Mouse (Mus musculus) midbrain, embryonic 12.5 days (tissue): ENCODE measurements around the gene Ttc13. TPM values are rescaled to one million over a fixed set of nuclear protein-coding genes. Genes with fewer than 3 reads are reported as not detected.

Experiments
- ATAC-seq: fragments of 200-750 bp; cut with Nextera tagmentation; 2 replicates; pipeline ENCODE4 v1.8.0; 2017; ENCODE audit warnings: low read depth, moderate TSS enrichment, moderate library complexity; ENCODE audit not compliant: low FRiP score
- H3K27ac ChIP-seq: fragments of 300-500 bp; sonication (generic); replicated peaks from 2 replicates; pipeline ENCODE4 v1.5.1; 2016; ENCODE audit warnings: mild to moderate bottlenecking
- H3K27me3 ChIP-seq: fragments of 300-500 bp; sonication (generic); 2 replicates; pipeline ENCODE4 v1.6.1; 2016; ENCODE audit warnings: mild to moderate bottlenecking
- H3K36me3 ChIP-seq: fragments of 300-500 bp; sonication (generic); 2 replicates; pipeline ENCODE4 v1.6.1; 2016
- H3K4me1 ChIP-seq: fragments of 300-500 bp; sonication (generic); 2 replicates; pipeline ENCODE4 v1.6.1; 2016
- H3K4me2 ChIP-seq: fragments of 300-500 bp; sonication (generic); replicated peaks from 2 replicates; pipeline ENCODE4 v1.6.1; 2016; ENCODE audit warnings: mild to moderate bottlenecking, moderate library complexity
- H3K4me3 ChIP-seq: fragments of 300-500 bp; sonication (generic); 2 replicates; pipeline ENCODE4 v1.5.1; 2016; ENCODE audit warnings: mild to moderate bottlenecking
- H3K9ac ChIP-seq: fragments of 300-500 bp; sonication (generic); replicated peaks from 2 replicates; pipeline ENCODE4 v1.6.1; 2016; ENCODE audit warnings: mild to moderate bottlenecking, moderate library complexity
- H3K9me3 ChIP-seq: fragments of 300-500 bp; sonication (generic); 2 replicates; pipeline ENCODE4 v1.6.1; 2016; ENCODE audit warnings: mild to moderate bottlenecking
- WGBS: fragments of 180-500 bp; shearing (Covaris S2); methylation state at CpG from one replicate; pipeline ENCODE4 v1.1.7; 2016; 5-methylcytosine and 5-hydroxymethylcytosine counted together
- polyA plus RNA-seq: library from polyadenylated mRNA; unstranded; fragments of >200 nt; fragmentation: Nextera tagmentation; extraction: Ambion mirVana; gene quantifications from 2 replicates; pipeline ENCODE4 v1.2.1, GENCODE M21; 2016

Gene Ttc13
- polyA plus RNA-seq, 1 experiment from 2014 or later, result 66.6 TPM

- no peak overlapping the region for H3K27ac ChIP-seq
- no peak for ATAC-seq
- 92% methylated on average over 9 of the region's 9 CpGs for WGBS
Measured at GRCm38 (mm10) chr8:124701023-124701422, 20.8 kb downstream of the Ttc13 start.

GRCm38 (mm10) chr8:124700271-124700670 is 21.5 kb downstream of the Ttc13 start:
- no peak overlapping the region for H3K4me2 ChIP-seq
- H3K9ac ChIP-seq, result no peak overlapping the region
- H3K4me3 ChIP-seq, result no peak overlapping the region
- H3K4me1 ChIP-seq, result no peaks in the 10 kb centered on the region
- no peaks in the 10 kb centered on the region for H3K27me3 ChIP-seq
- no peak for ATAC-seq
- 90% methylated on average over 5 of the region's 5 CpGs for WGBS
- H3K9me3 ChIP-seq, result no peaks in the 10 kb centered on the region
- H3K27ac ChIP-seq, result no peak overlapping the region
- peaks cover 73% of the 10 kb centered on the region for H3K36me3 ChIP-seq

More at GRCm38 (mm10) chr8:124701023-124701422, 20.8 kb downstream of the Ttc13 start:
- H3K9ac ChIP-seq, result no peak overlapping the region
- no peaks in the 10 kb centered on the region for H3K27me3 ChIP-seq
- H3K4me2 ChIP-seq, result no peak overlapping the region
- no peaks in the 10 kb centered on the region for H3K9me3 ChIP-seq
- no peak overlapping the region for H3K4me3 ChIP-seq
- peaks cover 73% of the 10 kb centered on the region for H3K36me3 ChIP-seq
- H3K4me1 ChIP-seq, result no peaks in the 10 kb centered on the region

- Histone ChIP-seq H3K9ac (no peak overlapping the region), H3K36me3 (peaks cover 73% of the 10 kb centered on the region), H3K4me3 (no peak overlapping the region), H3K27ac (no peak overlapping the region), H3K9me3 (no peaks in the 10 kb centered on the region), H3K4me2 (no peak overlapping the region), H3K4me1 (no peaks in the 10 kb centered on the region), H3K27me3 (no peaks in the 10 kb centered on the region)
- 94% methylated on average over 22 of the region's 22 CpGs for WGBS
- ATAC-seq, result no peak
Measured at GRCm38 (mm10) chr8:124695424-124696100, 26.2 kb downstream of the Ttc13 start.

GRCm38 (mm10) chr8:124691706-124692105 is 30.1 kb downstream of the Ttc13 start:
- Histone ChIP-seq H3K9ac (no peak overlapping the region), H3K27me3 (no peaks in the 10 kb centered on the region), H3K27ac (no peak overlapping the region), H3K4me2 (no peak overlapping the region), H3K4me3 (no peak overlapping the region), H3K9me3 (no peaks in the 10 kb centered on the region), H3K36me3 (peaks cover 64% of the 10 kb centered on the region), H3K4me1 (no peaks in the 10 kb centered on the region)
- no peak for ATAC-seq
- 94% methylated on average over 4 of the region's 4 CpGs for whole genome bisulfite sequencing

GRCm38 (mm10) chr8:124688899-124689298 is 32.9 kb downstream of the Ttc13 start:
- Histone ChIP-seq H3K4me2 (no peak overlapping the region), H3K27me3 (no peaks in the 10 kb centered on the region), H3K36me3 (peaks cover 69% of the 10 kb centered on the region), H3K4me3 (no peak overlapping the region), H3K9ac (no peak overlapping the region), H3K4me1 (no peaks in the 10 kb centered on the region), H3K27ac (no peak overlapping the region), H3K9me3 (no peaks in the 10 kb centered on the region)
- no peak for ATAC-seq
- WGBS, result 95% methylated on average over 13 of the region's 13 CpGs

GRCm38 (mm10) chr8:124682218-124682617 is 39.6 kb downstream of the Ttc13 start:
- Histone ChIP-seq H3K4me2 (no peak overlapping the region), H3K9me3 (no peaks in the 10 kb centered on the region), H3K4me3 (no peak overlapping the region), H3K9ac (no peak overlapping the region), H3K4me1 (no peaks in the 10 kb centered on the region), H3K27ac (no peak overlapping the region), H3K27me3 (no peaks in the 10 kb centered on the region), H3K36me3 (peaks cover 74% of the 10 kb centered on the region)
- 76% methylated on average over 10 of the region's 10 CpGs for WGBS
- no peak for ATAC-seq

GRCm38 (mm10) chr8:124681792-124682157 is 40.0 kb downstream of the Ttc13 start:
- WGBS, result 44% methylated on average over 10 of the region's 10 CpGs
- no peaks in the 10 kb centered on the region for H3K4me1 ChIP-seq

GRCm38 (mm10) chr8:124681077-124681791 is 40.5 kb downstream of the Ttc13 start:
- Histone ChIP-seq H3K4me2 (no peak overlapping the region), H3K9ac (no peak overlapping the region), H3K27ac (no peak overlapping the region), H3K4me1 (no peaks in the 10 kb centered on the region), H3K4me3 (no peak overlapping the region), H3K9me3 (no peaks in the 10 kb centered on the region), H3K36me3 (peaks cover 77% of the 10 kb centered on the region), H3K27me3 (no peaks in the 10 kb centered on the region)
- WGBS, result 62% methylated on average over 10 of the region's 10 CpGs
- no peak for ATAC-seq

More at GRCm38 (mm10) chr8:124681792-124682157, 40.0 kb downstream of the Ttc13 start:
- H3K27ac ChIP-seq, result no peak overlapping the region
- ATAC-seq, result no peak
- H3K36me3 ChIP-seq, result peaks cover 77% of the 10 kb centered on the region
- H3K27me3 ChIP-seq, result no peaks in the 10 kb centered on the region
- no peak overlapping the region for H3K9ac ChIP-seq
- no peaks in the 10 kb centered on the region for H3K9me3 ChIP-seq
- no peak overlapping the region for H3K4me3 ChIP-seq
- H3K4me2 ChIP-seq, result no peak overlapping the region

GRCm38 (mm10) chr8:124678246-124678645 is 43.5 kb downstream of the Ttc13 start:
- ATAC-seq, result no peak
- Histone ChIP-seq H3K4me2 (no peak overlapping the region), H3K36me3 (peaks cover 77% of the 10 kb centered on the region), H3K9me3 (no peaks in the 10 kb centered on the region), H3K4me3 (no peak overlapping the region), H3K9ac (no peak overlapping the region), H3K27me3 (no peaks in the 10 kb centered on the region), H3K4me1 (no peaks in the 10 kb centered on the region), H3K27ac (no peak overlapping the region)
- WGBS, result 93% methylated on average over 13 of the region's 13 CpGs

- Histone ChIP-seq H3K27ac (0 out of 2 replicates have a peak overlapping the region, but pooled peaks have one; percentile 35), H3K4me1 (no peaks in the 10 kb centered on the region), H3K4me2 (no peak overlapping the region), H3K9me3 (no peaks in the 10 kb centered on the region), H3K9ac (peak overlapping the region; percentile 28; the same call in 1 of the 2 replicates), H3K27me3 (no peaks in the 10 kb centered on the region), H3K36me3 (peaks cover 77% of the 10 kb centered on the region), H3K4me3 (no peak overlapping the region)
- ATAC-seq, result peak; percentile 38; the same call in 1 of the 2 replicates
- WGBS, result 53% methylated on average over 12 of the region's 12 CpGs
Measured at GRCm38 (mm10) chr8:124677486-124677885, 44.3 kb downstream of the Ttc13 start.

- Histone ChIP-seq H3K4me1 (no peaks in the 10 kb centered on the region), H3K27me3 (no peaks in the 10 kb centered on the region), H3K27ac (0 out of 2 replicates have a peak overlapping the region, but pooled peaks have one; percentile 35), H3K4me2 (no peak overlapping the region), H3K36me3 (peaks cover 80% of the 10 kb centered on the region), H3K9ac (peak overlapping the region; percentile 28; the same call in 1 of the 2 replicates), H3K9me3 (no peaks in the 10 kb centered on the region), H3K4me3 (no peak overlapping the region)
- ATAC-seq, result no peak
- 90% methylated on average over 7 of the region's 7 CpGs for WGBS
Measured at GRCm38 (mm10) chr8:124677078-124677477, 44.7 kb downstream of the Ttc13 start.

GRCm38 (mm10) chr8:124676661-124677060 is 45.1 kb downstream of the Ttc13 start:
- ATAC-seq, result no peak
- no peak overlapping the region for H3K4me2 ChIP-seq
- no peaks in the 10 kb centered on the region for H3K4me1 ChIP-seq
- H3K4me3 ChIP-seq, result no peak overlapping the region
- H3K9me3 ChIP-seq, result no peaks in the 10 kb centered on the region
- 99% methylated on average over 4 of the region's 4 CpGs for WGBS
- no peak overlapping the region for H3K27ac ChIP-seq
- peaks cover 84% of the 10 kb centered on the region for H3K36me3 ChIP-seq
- H3K9ac ChIP-seq, result no peak overlapping the region
- H3K27me3 ChIP-seq, result no peaks in the 10 kb centered on the region
